Mouse (Mus musculus): Measurements from ENCODE around the gene Usp2.

- TF ChIP-seq CTCF (IDR thresholded peaks at IDR 0.05; ENCODE audit: extremely low read depth, insufficient read depth, low read length) (no peak), POLR2A (IDR thresholded peaks at IDR 0.05; ENCODE audit: extremely low read depth, insufficient read depth, low read length) (no peak)
Observed at GRCm38 (mm10) chr9:44067960-44068330, 1.1 kb downstream of the Usp2 start.
